Mouse (Mus musculus) CH12.LX (cell line): ENCODE data around the gene Adtrp. TPM values are rescaled to one million over a fixed set of nuclear protein-coding genes. Genes with fewer than 3 reads are reported as not detected.
A peak's percentile ranks its signal among the peaks of the same experiment; 100 is the strongest.

Source experiments
- DNase-seq: peaks from one replicate; pipeline ENCODE4 v3.0.0-alpha.2; 2013; ENCODE audit errors: extremely low read depth
- H3K27ac ChIP-seq: 2 replicates; pipeline ENCODE4 v1.5.1; 2012; ENCODE audit warnings: low read depth, mild to moderate bottlenecking, control low read depth, moderate library complexity; ENCODE audit not compliant: insufficient read depth
- H3K27me3 ChIP-seq: replicated peaks from 2 replicates; pipeline ENCODE3; 2012; ENCODE audit warnings: inconsistent platforms
- H3K36me3 ChIP-seq, 2 experiments: replicated peaks in 1 of 2; 2 replicates each; pipeline versions ENCODE3 to v1.6.1; 2012; ENCODE audit warnings: inconsistent platforms in 1 of 2, low read length in 1 of 2, mild to moderate bottlenecking in 1 of 2, mixed read lengths in 1 of 2, moderate library complexity in 1 of 2; ENCODE audit not compliant: control insufficient read depth in 1 of 2, insufficient read depth in 1 of 2
- H3K4me1 ChIP-seq, 2 experiments: 2 replicates each; pipeline ENCODE4 v1.6.1; 2012; ENCODE audit warnings: inconsistent platforms in 1 of 2, moderate library complexity in 1 of 2; ENCODE audit not compliant: insufficient read depth in 2 of 2, control insufficient read depth in 1 of 2
- H3K4me2 ChIP-seq: 2 replicates; pipeline ENCODE4 v1.6.1; 2012; ENCODE audit warnings: low read depth, mild to moderate bottlenecking, control low read depth; ENCODE audit not compliant: poor library complexity, insufficient read depth, severe bottlenecking
- H3K4me3 ChIP-seq, 3 experiments: fragments of 150-350 bp in 1 of 3; sonication (generic) in 1 of 3; replicated peaks in 1 of 3; 2 replicates each; pipeline versions ENCODE3 to v1.5.1; 2011 to 2012; ENCODE audit warnings: low read depth in 2 of 3, low read length in 2 of 3, mild to moderate bottlenecking in 2 of 3, moderate library complexity in 2 of 3, control low read depth in 1 of 3, improper control_type of control experiment in 1 of 3, inconsistent platforms in 1 of 3, mixed read lengths in 1 of 3; ENCODE audit not compliant: poor library complexity in 1 of 3
- H3K79me2 ChIP-seq: replicated peaks from 2 replicates; pipeline ENCODE4 v1.6.1; 2012; ENCODE audit warnings: mild to moderate bottlenecking, moderate library complexity; ENCODE audit not compliant: control insufficient read depth, poor library complexity, insufficient read depth, severe bottlenecking; ENCODE audit errors: extremely low read depth
- H3K9ac ChIP-seq: 2 replicates; pipeline ENCODE4 v1.6.1; 2012; ENCODE audit warnings: low read depth, mild to moderate bottlenecking, control low read depth, moderate library complexity; ENCODE audit not compliant: insufficient read depth
- H3K9me3 ChIP-seq: replicated peaks from 2 replicates; pipeline ENCODE3; 2012; ENCODE audit warnings: low read length, inconsistent platforms, mixed read lengths
- BHLHE40 ChIP-seq: IDR thresholded peaks from 2 replicates; pipeline ENCODE4 v1.6.1; 2011; ENCODE audit warnings: mild to moderate bottlenecking, low read depth, low read length, improper control_type of control experiment
- CHD1 ChIP-seq: IDR thresholded peaks from 2 replicates; pipeline ENCODE4 v1.6.1; 2012; ENCODE audit warnings: low read depth, low read length, improper control_type of control experiment, inconsistent platforms
- CHD2 ChIP-seq: IDR thresholded peaks from 2 replicates; pipeline ENCODE4 v1.6.1; 2011; ENCODE audit warnings: low read length, improper control_type of control experiment
- EP300 ChIP-seq: IDR thresholded peaks from 2 replicates; pipeline ENCODE4 v1.6.1; 2011; ENCODE audit warnings: low read length, improper control_type of control experiment
- ETS1 ChIP-seq: conservative IDR thresholded peaks from 2 replicates; pipeline ENCODE4 v1.6.1; 2012; ENCODE audit warnings: low read depth, mild to moderate bottlenecking, inconsistent platforms, low read length, improper control_type of control experiment, moderate library complexity
- HCFC1 ChIP-seq: IDR thresholded peaks from 2 replicates; pipeline ENCODE4 v1.6.1; 2012; ENCODE audit warnings: low read depth, mild to moderate bottlenecking, inconsistent platforms, low read length, improper control_type of control experiment
- JUN ChIP-seq: IDR thresholded peaks from 2 replicates; pipeline ENCODE4 v1.6.1; 2011; ENCODE audit warnings: low read depth, mild to moderate bottlenecking, low read length, improper control_type of control experiment, moderate library complexity; ENCODE audit not compliant: insufficient read depth
- MAFK ChIP-seq: IDR thresholded peaks from 2 replicates; pipeline ENCODE4 v1.6.1; 2011; ENCODE audit warnings: low read length, improper control_type of control experiment; ENCODE audit not compliant: insufficient replicate concordance
- MAZ ChIP-seq: IDR thresholded peaks from 2 replicates; pipeline ENCODE4 v1.6.1; 2012; ENCODE audit warnings: low read depth, mild to moderate bottlenecking, inconsistent platforms, low read length, improper control_type of control experiment, moderate library complexity
- MEF2A ChIP-seq: IDR thresholded peaks from 2 replicates; pipeline ENCODE4 v1.6.1; 2014; ENCODE audit warnings: low read depth, mild to moderate bottlenecking, inconsistent platforms, low read length, improper control_type of control experiment, borderline replicate concordance
- MXI1 ChIP-seq: IDR thresholded peaks from 2 replicates; pipeline ENCODE4 v1.6.1; 2011; ENCODE audit warnings: mild to moderate bottlenecking, low read depth, low read length, improper control_type of control experiment
- PAX5 ChIP-seq: IDR thresholded peaks from 2 replicates; pipeline ENCODE4 v1.6.1; 2012; ENCODE audit warnings: low read length, inconsistent platforms, mixed read lengths
- POLR2A ChIP-seq: IDR thresholded peaks from 2 replicates; pipeline ENCODE4 v1.6.1; 2011; ENCODE audit warnings: low read depth, mild to moderate bottlenecking, improper control_type of control experiment, low read length
- RAD21 ChIP-seq: IDR thresholded peaks from 2 replicates; pipeline ENCODE4 v1.6.1; 2011; ENCODE audit warnings: low read depth, mild to moderate bottlenecking, low read length, improper control_type of control experiment, moderate library complexity
- SMC3 ChIP-seq: IDR thresholded peaks from 2 replicates; pipeline ENCODE4 v1.6.1; 2011; ENCODE audit warnings: low read depth, low read length, improper control_type of control experiment
- TBP ChIP-seq: conservative IDR thresholded peaks from 2 replicates; pipeline ENCODE4 v1.6.1; 2011; ENCODE audit warnings: low read depth, low read length, improper control_type of control experiment
- TCF12 ChIP-seq: IDR thresholded peaks from 2 replicates; pipeline ENCODE4 v1.6.1; 2014; ENCODE audit warnings: low read depth, mild to moderate bottlenecking, inconsistent platforms, low read length, improper control_type of control experiment
- UBTF ChIP-seq: IDR thresholded peaks from 2 replicates; pipeline ENCODE4 v1.6.1; 2012; ENCODE audit warnings: low read depth, mild to moderate bottlenecking, inconsistent platforms, low read length, improper control_type of control experiment, moderate library complexity
- USF1 ChIP-seq: IDR thresholded peaks from 2 replicates; pipeline ENCODE4 v1.6.1; 2014; ENCODE audit warnings: low read depth, mild to moderate bottlenecking, inconsistent platforms, low read length, improper control_type of control experiment
- USF2 ChIP-seq: conservative IDR thresholded peaks from 2 replicates; pipeline ENCODE4 v1.6.1; 2011; ENCODE audit warnings: low read depth, low read length, improper control_type of control experiment
- ZKSCAN1 ChIP-seq: IDR thresholded peaks from 2 replicates; pipeline ENCODE4 v1.6.1; 2012; ENCODE audit warnings: low read depth, inconsistent platforms, low read length, improper control_type of control experiment, borderline replicate concordance
- dilution Hi-C: fragments of 300-500 bp; cut with MboI; formaldehyde crosslinking; loops from 2 replicates; pipeline ENCODE4 v1.14.3; 2020; ENCODE audit warnings: low sequenced_read_pairs; ENCODE audit not compliant: extremely low pct_unique_long_range_greater_than_20kb, extremely low pct_ligation_motif_present
- in situ Hi-C: fragments of 300-500 bp; cut with MboI; formaldehyde crosslinking; loops from 3 replicates; pipeline ENCODE4 v1.14.3; 2019; ENCODE audit warnings: low sequenced_read_pairs, low pct_ligation_motif_present, low pct_unique_long_range_greater_than_20kb, mixed read lengths
- polyA plus RNA-seq: library from polyadenylated mRNA; unstranded; fragments of >175 nt; gene quantifications from 2 replicates; pipeline ENCODE4 v1.2.1, GENCODE M21; 2012; ENCODE audit warnings: low read depth; ENCODE audit not compliant: insufficient read length
- total RNA-seq, 2 experiments: library from RNA; depleted of rRNA; stranded (reverse); fragments of 300-350 nt in 1 of 2; fragments of >200 nt in 1 of 2; gene quantifications; 2 replicates each; pipeline ENCODE4 v1.2.3; 2012 to 2014

Gene Adtrp
- total and polyA plus RNA-seq, 3 experiments, result 4.2 to 37.1 (median 7.2) TPM

- no peaks in the 10 kb centered on the region for H3K9me3 ChIP-seq
- peaks cover 0 to 22% of the 10 kb centered on the region in 2 experiments; a peak in 2 of 4 replicates for H3K4me1 ChIP-seq
- no peak overlapping the region for H3K27ac ChIP-seq
- no peak overlapping the region for H3K4me3 ChIP-seq
- in situ Hi-C loops (no loop called here), dilution Hi-C loops (no loop called here)
- TF ChIP-seq TCF12 (no peak), ETS1 (no peak), MEF2A (no peak), TBP (no peak), CHD1 (no peak), MAFK (no peak), CHD2 (no peak), PAX5 (no peak), HCFC1 (no peak), MXI1 (no peak), USF2 (no peak), BHLHE40 (no peak), POLR2A (no peak), ZKSCAN1 (no peak), RAD21 (no peak), JUN (no peak), EP300 (no peak), SMC3 (no peak), UBTF (no peak)
- no peaks in the 10 kb centered on the region for H3K27me3 ChIP-seq
- H3K4me2 ChIP-seq, result no peak overlapping the region
- DNase-seq, result no peak
- H3K36me3 ChIP-seq, result no peaks in the 10 kb centered on the region
- H3K79me2 ChIP-seq, result no peaks in the 10 kb centered on the region
- H3K9ac ChIP-seq, result no peak overlapping the region
Observed at GRCm38 (mm10) chr13:41867533-41867932, 20.0 kb upstream of the Adtrp start.

GRCm38 (mm10) chr13:41865575-41865974, 18.1 kb upstream of the Adtrp start:
- no peak overlapping the region for H3K4me2 ChIP-seq
- peaks cover 0 to 17% of the 10 kb centered on the region in 2 experiments; a peak in 2 of 4 replicates for H3K4me1 ChIP-seq
- H3K9ac ChIP-seq, result no peak overlapping the region
- in situ Hi-C loops, result no loop called here
- DNase-seq, result no peak
- no peaks in the 10 kb centered on the region for H3K79me2 ChIP-seq
- no peaks in the 10 kb centered on the region for H3K36me3 ChIP-seq
- H3K27me3 ChIP-seq, result no peaks in the 10 kb centered on the region
- H3K9me3 ChIP-seq, result no peaks in the 10 kb centered on the region
- H3K4me3 ChIP-seq, result no peak overlapping the region
- dilution Hi-C loops, result no loop called here
- H3K27ac ChIP-seq, result no peak overlapping the region
- TF ChIP-seq MAZ (no peak), TBP (no peak), CHD2 (no peak), USF1 (0 out of 2 replicates have a peak, but pooled peaks have one; percentile 3)
